Mouse (Mus musculus) ES-Bruce4 (cell line): Measurements from ENCODE around the gene Dgcr8.

Experiments used
- CTCF ChIP-seq: IDR thresholded peaks from one replicate; pipeline ENCODE4 v1.8.1; 2011; ENCODE audit warnings: low read depth, low read length
- POLR2A ChIP-seq: IDR thresholded peaks from one replicate; pipeline ENCODE4 v1.8.1; 2011; ENCODE audit warnings: low read length; ENCODE audit not compliant: insufficient read depth

- TF ChIP-seq CTCF: no peak
- TF ChIP-seq POLR2A: no peak
These were observed 55.0 kb downstream of the Dgcr8 start for GRCm38 (mm10) chr16:18233919-18234670.
